Mouse (Mus musculus) adrenal gland, adult 2 months (tissue): ENCODE measurements around the gene Nmrk2. TPM values are rescaled to one million over a fixed set of nuclear protein-coding genes. Genes with fewer than 3 reads are reported as not detected.
A peak's percentile ranks its signal among the peaks of the same experiment; 100 is the strongest.

Source experiments
- DNase-seq: peaks from one replicate; pipeline ENCODE4 v3.0.0; 2021
- polyA plus RNA-seq: library from polyadenylated mRNA; depleted of rRNA; stranded (reverse); fragments of >200 nt; gene quantifications from 2 replicates; pipeline ENCODE4 v1.2.3, GENCODE M21; 2012
- total RNA-seq, 2 experiments: library from RNA; stranded (reverse); gene quantifications; 2 replicates each; pipeline ENCODE4 v1.2.3; 2021

Gene Nmrk2
- total and polyA plus RNA-seq, 3 experiments: not detected

GRCm38 (mm10) chr10:81216810-81217209 is 15.0 kb upstream of the Nmrk2 start:
- DNase-seq: no peak

- DNase-seq: no peak
Observed at GRCm38 (mm10) chr10:81216260-81216659, 14.4 kb upstream of the Nmrk2 start.

GRCm38 (mm10) chr10:81210154-81210553 is 8.3 kb upstream of the Nmrk2 start:
- no peak for DNase-seq

- no peak for DNase-seq
Observed at GRCm38 (mm10) chr10:81204137-81204536, 2.3 kb upstream of the Nmrk2 start.

DNA sequence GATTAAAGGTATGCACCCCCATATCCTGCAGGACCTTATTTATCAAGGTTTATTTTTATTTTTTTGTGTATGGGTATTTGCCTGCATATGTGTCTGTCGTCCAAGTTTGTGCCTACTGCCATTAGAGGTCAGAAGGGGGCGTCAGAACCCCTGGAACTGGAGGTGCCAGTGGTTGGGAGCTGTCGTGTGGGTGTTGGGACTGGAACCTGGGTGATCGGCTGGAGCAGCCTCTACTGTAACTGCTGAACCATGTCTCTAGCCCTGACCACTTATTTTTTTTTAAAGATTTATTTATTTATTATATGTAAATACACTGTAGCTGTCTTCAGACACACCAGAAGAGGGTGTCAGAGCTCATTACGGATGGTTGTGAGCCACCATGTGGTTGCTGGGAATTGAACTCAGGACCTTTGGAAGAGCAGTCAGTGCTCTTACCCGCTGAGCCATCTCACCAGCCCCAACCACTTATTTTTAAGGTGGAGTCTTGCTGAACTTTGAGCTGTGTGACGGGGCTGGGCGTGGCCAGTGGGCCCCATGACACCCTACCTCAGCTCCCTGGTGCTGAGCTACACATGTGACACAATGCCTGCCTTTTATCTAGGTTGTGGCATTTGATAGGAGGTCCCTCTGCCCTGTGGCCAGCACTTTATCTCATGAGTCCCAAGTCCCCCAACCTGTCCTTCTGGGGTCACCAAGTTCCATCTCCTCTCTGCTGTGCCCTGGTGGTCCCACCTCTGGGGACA is 1.3 kb upstream of the Nmrk2 start:
- DNase-seq: no peak

- DNase-seq: no peak
Observed at GRCm38 (mm10) chr10:81200605-81201287, 1.1 kb downstream of the Nmrk2 start.

DNA sequence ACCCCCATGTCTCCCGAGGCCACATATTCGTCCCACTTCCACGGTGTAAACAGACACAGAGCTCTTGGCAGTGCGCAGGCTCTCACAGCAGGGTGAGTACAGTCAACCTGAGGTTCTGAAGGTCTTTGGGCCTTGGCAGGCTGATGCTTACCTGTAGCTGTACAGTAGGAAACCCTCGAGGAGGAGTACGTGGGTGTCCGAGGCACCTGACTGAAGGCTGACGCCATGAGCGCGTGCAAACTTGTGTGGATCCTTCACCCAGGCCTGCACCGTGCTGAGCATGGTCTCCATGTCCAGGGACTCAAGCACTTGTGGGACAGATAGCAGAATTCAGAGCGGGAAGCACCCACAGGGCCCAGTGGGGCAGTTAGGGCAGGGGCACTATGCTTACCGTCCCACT is 1.7 kb downstream of the Nmrk2 start:
- no peak for DNase-seq

DNA sequence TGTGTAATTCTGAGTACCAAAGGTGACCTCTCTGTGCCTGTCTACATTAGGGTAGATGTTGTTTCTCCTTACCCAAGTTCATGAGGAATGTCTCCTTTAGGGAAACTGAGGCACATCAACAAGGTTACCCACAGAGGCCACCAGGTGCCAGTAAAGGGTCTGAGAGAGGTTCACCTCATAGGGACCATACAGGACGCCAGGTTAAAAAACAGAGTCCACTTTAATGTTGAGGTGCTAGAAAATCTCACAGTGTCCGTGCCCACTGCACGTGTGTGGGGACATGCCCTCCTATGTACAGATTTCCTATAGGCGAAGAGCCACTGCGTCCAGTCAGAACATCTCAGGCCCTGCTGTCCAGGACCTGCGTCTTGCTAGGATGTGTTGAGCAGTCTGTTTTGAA is 2.9 kb downstream of the Nmrk2 start:
- no peak for DNase-seq

DNA sequence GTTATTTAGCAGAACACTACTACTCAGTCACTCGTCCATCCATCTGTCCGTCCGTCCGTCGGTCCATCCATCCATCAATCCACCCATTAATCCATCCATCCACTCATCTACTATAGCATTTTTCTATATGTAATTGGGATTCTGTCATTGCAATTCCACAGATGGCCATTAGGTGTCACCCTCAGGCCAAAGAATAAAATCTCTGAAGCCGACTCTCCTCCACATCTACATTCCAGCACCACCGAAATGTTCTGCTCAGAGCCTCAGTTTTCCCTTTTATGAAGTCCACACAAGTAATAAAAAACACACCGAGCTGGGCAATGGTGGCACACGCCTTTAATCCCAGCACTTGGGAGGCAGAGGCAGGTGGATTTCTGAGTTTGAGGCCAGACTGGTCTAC is 3.6 kb downstream of the Nmrk2 start:
- peak; percentile 42 for DNase-seq

GRCm38 (mm10) chr10:81197305-81197704 is 4.5 kb downstream of the Nmrk2 start:
- no peak for DNase-seq

DNA sequence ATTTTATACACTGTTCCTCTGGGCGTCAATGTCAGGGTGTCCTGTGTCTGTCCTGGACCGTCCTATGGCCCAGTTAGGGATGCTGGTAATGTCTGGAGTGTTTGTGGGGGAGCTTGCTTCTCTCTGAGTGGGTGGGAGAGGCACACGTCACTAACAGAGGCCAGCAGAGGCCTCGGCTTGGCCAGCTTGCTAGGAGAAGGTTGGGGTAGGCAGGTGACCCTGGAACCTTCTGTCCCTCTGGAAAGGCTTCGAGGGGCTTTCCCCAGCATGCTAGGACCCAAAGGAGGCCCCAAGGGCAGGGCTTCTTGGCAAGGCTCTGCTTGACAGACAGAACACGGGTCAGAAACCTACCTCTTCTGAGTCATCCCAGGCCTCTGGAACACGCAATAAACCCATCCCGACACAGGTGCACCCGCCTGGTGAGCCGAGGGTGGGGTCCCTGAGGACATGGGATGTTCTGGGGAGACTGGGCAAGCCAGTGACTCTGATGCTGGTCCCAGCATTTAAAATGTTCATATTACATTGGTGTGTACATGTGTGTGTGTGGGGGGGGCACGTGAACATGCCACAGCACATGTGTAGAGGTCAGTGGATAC is 5.3 kb downstream of the Nmrk2 start:
- no peak for DNase-seq

- DNase-seq: no peak
Observed at GRCm38 (mm10) chr10:81195300-81195699, 6.6 kb downstream of the Nmrk2 start.

- DNase-seq: peak; percentile 25
Observed at GRCm38 (mm10) chr10:81193991-81194774, 7.7 kb downstream of the Nmrk2 start.

GRCm38 (mm10) chr10:81192968-81193501 is 8.8 kb downstream of the Nmrk2 start:
- no peak for DNase-seq

- DNase-seq: peak; percentile 91
Observed at GRCm38 (mm10) chr10:81192270-81192967, 9.4 kb downstream of the Nmrk2 start.

- DNase-seq: peak; percentile 31
Observed at GRCm38 (mm10) chr10:81191342-81191982, 10.4 kb downstream of the Nmrk2 start.

DNA sequence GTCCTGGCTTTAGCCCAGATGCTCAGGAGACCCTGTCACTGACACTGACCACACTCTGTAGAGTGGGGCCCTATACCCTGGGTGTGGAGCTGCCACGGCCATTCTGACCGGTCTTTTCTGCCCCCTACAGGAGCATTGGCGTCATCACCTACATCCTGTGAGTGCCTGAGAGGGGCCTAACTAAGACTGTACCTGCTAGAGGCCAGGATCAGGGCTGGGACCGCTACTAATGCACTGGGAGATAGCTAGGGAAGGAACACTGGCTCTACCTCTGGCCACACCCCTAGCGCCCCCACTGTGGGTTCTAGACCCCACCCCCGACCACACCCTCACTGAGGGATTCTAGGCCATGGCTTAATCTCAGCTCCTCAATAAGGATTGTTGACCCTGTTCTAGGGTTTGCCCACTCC is 10.9 kb downstream of the Nmrk2 start:
- peak; percentile 29 for DNase-seq

- peak; percentile 33 for DNase-seq
Observed at GRCm38 (mm10) chr10:81190236-81190911, 11.5 kb downstream of the Nmrk2 start.

DNA sequence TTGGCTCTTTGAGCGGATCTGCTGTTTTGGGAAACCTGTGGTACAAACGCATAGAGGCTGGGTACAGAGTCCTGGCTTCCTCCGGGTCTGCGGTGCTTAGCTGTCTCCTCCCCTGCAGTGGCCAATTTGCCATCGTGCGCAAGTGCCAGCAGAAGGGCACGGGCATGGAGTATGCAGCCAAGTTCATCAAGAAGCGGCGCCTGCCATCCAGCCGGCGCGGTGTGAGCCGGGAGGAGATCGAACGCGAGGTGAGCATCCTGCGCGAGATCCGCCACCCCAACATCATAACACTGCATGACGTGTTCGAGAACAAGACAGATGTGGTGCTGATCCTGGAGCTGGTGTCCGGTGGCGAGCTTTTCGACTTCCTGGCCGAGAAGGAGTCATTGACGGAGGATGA is 12.0 kb downstream of the Nmrk2 start:
- DNase-seq: peak; percentile 18

DNA sequence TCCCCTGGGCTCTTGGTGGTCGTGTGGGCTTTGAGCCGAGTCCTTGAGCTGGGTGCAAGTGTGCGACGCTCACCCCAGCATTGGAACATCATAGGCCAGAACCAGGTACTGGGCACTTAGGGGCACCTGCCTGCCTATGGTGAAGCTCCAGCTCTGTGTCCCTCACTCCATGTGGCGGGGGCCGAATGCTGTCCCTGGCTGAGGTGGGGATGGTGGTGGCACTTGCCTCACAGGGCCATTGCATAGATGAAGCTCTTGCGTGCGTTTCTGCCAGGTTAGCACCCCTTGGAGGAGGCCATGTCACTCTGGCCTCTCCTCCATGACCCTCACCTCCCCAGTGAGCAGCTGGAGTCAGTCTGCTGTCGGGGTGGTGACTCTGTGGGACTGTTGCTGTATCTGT is 14.7 kb downstream of the Nmrk2 start:
- DNase-seq: no peak
